Mouse (Mus musculus): ENCODE data around the gene Aipl1. TPM values are rescaled to one million over a fixed set of nuclear protein-coding genes. Genes with fewer than 3 reads are reported as not detected.

The Aipl1 gene
- polyA plus RNA-seq, 1 experiment: 0.19 TPM

- WGBS: 91% methylated on average over 6 of the region's 6 CpGs
- no peaks in the 10 kb centered on the region for H3K4me1 ChIP-seq (ENCODE audit: control insufficient read depth, insufficient read depth, insufficient read length)
- TF ChIP-seq POLR2A (IDR thresholded peaks at IDR 0.05; ENCODE audit: low read depth, low read length) (no peak), CTCF (IDR thresholded peaks at IDR 0.05; ENCODE audit: extremely low read depth, insufficient read depth, insufficient read length, insufficient replicate concordance) (no peak)
- no peak overlapping the region for H3K4me3 ChIP-seq (ENCODE audit: extremely low read depth, insufficient read depth, insufficient read length)
- no peak overlapping the region for H3K27ac ChIP-seq (ENCODE audit: insufficient read depth, low read length)
- DNase-seq (ENCODE audit: low read depth in 1 of 2, low spot score in 2 of 2): no peak
- H3K27me3 ChIP-seq (ENCODE audit: control insufficient read depth, insufficient read depth, low read length): 0 out of 2 replicates have a peak, but pooled peaks cover 1% of the 10 kb centered on the region
- no peaks in the 10 kb centered on the region for H3K36me3 ChIP-seq (ENCODE audit: control insufficient read depth, insufficient read depth, low read length)
These were observed 14.5 kb downstream of the Aipl1 start for GRCm38 (mm10) chr11:72022827-72023226.

- TF ChIP-seq POLR2A (IDR thresholded peaks at IDR 0.05; ENCODE audit: low read depth, low read length) (no peak), CTCF (IDR thresholded peaks at IDR 0.05; ENCODE audit: extremely low read depth, insufficient read depth, insufficient read length, insufficient replicate concordance) (no peak)
- DNase-seq (ENCODE audit: low read depth in 1 of 2, low spot score in 2 of 2): no peak
- 68% methylated on average over 4 of the region's 4 CpGs for WGBS
- H3K36me3 ChIP-seq (ENCODE audit: control insufficient read depth, insufficient read depth, low read length): no peaks in the 10 kb centered on the region
- H3K4me1 ChIP-seq (ENCODE audit: control insufficient read depth, insufficient read depth, insufficient read length): no peaks in the 10 kb centered on the region
- H3K4me3 ChIP-seq (ENCODE audit: extremely low read depth, insufficient read depth, insufficient read length): no peak overlapping the region
- H3K27ac ChIP-seq (ENCODE audit: insufficient read depth, low read length): no peak overlapping the region
- H3K27me3 ChIP-seq (ENCODE audit: control insufficient read depth, insufficient read depth, low read length): no peaks in the 10 kb centered on the region
These were observed 16.3 kb downstream of the Aipl1 start for GRCm38 (mm10) chr11:72021015-72021414.

GRCm38 (mm10) chr11:72017253-72017601 is 20.1 kb downstream of the Aipl1 start:
- TF ChIP-seq POLR2A (IDR thresholded peaks at IDR 0.05; ENCODE audit: low read depth, low read length) (no peak), CTCF (IDR thresholded peaks at IDR 0.05; ENCODE audit: extremely low read depth, insufficient read depth, insufficient read length, insufficient replicate concordance) (no peak)
- no peaks in the 10 kb centered on the region for H3K36me3 ChIP-seq (ENCODE audit: control insufficient read depth, insufficient read depth, low read length)
- no peaks in the 10 kb centered on the region for H3K4me1 ChIP-seq (ENCODE audit: control insufficient read depth, insufficient read depth, insufficient read length)
- no peaks in the 10 kb centered on the region for H3K27me3 ChIP-seq (ENCODE audit: control insufficient read depth, insufficient read depth, low read length)
- no peak overlapping the region for H3K27ac ChIP-seq (ENCODE audit: insufficient read depth, low read length)
- no peak for DNase-seq (ENCODE audit: low read depth in 1 of 2, low spot score in 2 of 2)
- no peak overlapping the region for H3K4me3 ChIP-seq (ENCODE audit: extremely low read depth, insufficient read depth, insufficient read length)
- WGBS: 83% methylated on average over 9 of the region's 9 CpGs

- 81% methylated on average over 13 of the region's 13 CpGs for WGBS
These were observed 20.6 kb downstream of the Aipl1 start for GRCm38 (mm10) chr11:72016518-72017252.

GRCm38 (mm10) chr11:72014674-72015073 is 22.6 kb downstream of the Aipl1 start:
- no peaks in the 10 kb centered on the region; the same call in 1 of the 2 replicates for H3K4me1 ChIP-seq (ENCODE audit: control insufficient read depth, insufficient read depth, insufficient read length)
- DNase-seq (ENCODE audit: low read depth in 1 of 2, low spot score in 2 of 2): no peak
- no peaks in the 10 kb centered on the region for H3K27me3 ChIP-seq (ENCODE audit: control insufficient read depth, insufficient read depth, low read length)
- H3K4me3 ChIP-seq (ENCODE audit: extremely low read depth, insufficient read depth, insufficient read length): no peak overlapping the region
- WGBS: 91% methylated on average over 4 of the region's 4 CpGs
- H3K27ac ChIP-seq (ENCODE audit: insufficient read depth, low read length): no peak overlapping the region
- H3K36me3 ChIP-seq (ENCODE audit: control insufficient read depth, insufficient read depth, low read length): no peaks in the 10 kb centered on the region
- no peak for TF ChIP-seq CTCF (IDR thresholded peaks at IDR 0.05; ENCODE audit: extremely low read depth, insufficient read depth, insufficient read length, insufficient replicate concordance)
- TF ChIP-seq POLR2A (IDR thresholded peaks at IDR 0.05; ENCODE audit: low read depth, low read length): no peak

More at GRCm38 (mm10) chr11:72016518-72017252, 20.6 kb downstream of the Aipl1 start:
- H3K27me3 ChIP-seq (ENCODE audit: control insufficient read depth, insufficient read depth, low read length): no peaks in the 10 kb centered on the region
- TF ChIP-seq CTCF (IDR thresholded peaks at IDR 0.05; ENCODE audit: extremely low read depth, insufficient read depth, insufficient read length, insufficient replicate concordance): no peak
- no peak for TF ChIP-seq POLR2A (IDR thresholded peaks at IDR 0.05; ENCODE audit: low read depth, low read length)
- no peak overlapping the region for H3K4me3 ChIP-seq (ENCODE audit: extremely low read depth, insufficient read depth, insufficient read length)
- no peak overlapping the region for H3K27ac ChIP-seq (ENCODE audit: insufficient read depth, low read length)
- no peaks in the 10 kb centered on the region; the same call in 1 of the 2 replicates for H3K4me1 ChIP-seq (ENCODE audit: control insufficient read depth, insufficient read depth, insufficient read length)
- DNase-seq (ENCODE audit: low read depth in 1 of 2, low spot score in 2 of 2): no peak
- H3K36me3 ChIP-seq (ENCODE audit: control insufficient read depth, insufficient read depth, low read length): no peaks in the 10 kb centered on the region

GRCm38 (mm10) chr11:72011955-72012354 is 25.4 kb downstream of the Aipl1 start:
- H3K36me3 ChIP-seq (ENCODE audit: control insufficient read depth, insufficient read depth, low read length): no peaks in the 10 kb centered on the region
- DNase-seq (ENCODE audit: low read depth in 1 of 2, low spot score in 2 of 2): no peak
- H3K4me1 ChIP-seq (ENCODE audit: control insufficient read depth, insufficient read depth, insufficient read length): no peaks in the 10 kb centered on the region; the same call in 1 of the 2 replicates
- TF ChIP-seq CTCF (IDR thresholded peaks at IDR 0.05; ENCODE audit: extremely low read depth, insufficient read depth, insufficient read length, insufficient replicate concordance) (no peak), POLR2A (IDR thresholded peaks at IDR 0.05; ENCODE audit: low read depth, low read length) (no peak)
- H3K27me3 ChIP-seq (ENCODE audit: control insufficient read depth, insufficient read depth, low read length): no peaks in the 10 kb centered on the region
- H3K27ac ChIP-seq (ENCODE audit: insufficient read depth, low read length): no peak overlapping the region
- 81% methylated on average over 1 of the region's 1 CpGs for WGBS
- no peak overlapping the region for H3K4me3 ChIP-seq (ENCODE audit: extremely low read depth, insufficient read depth, insufficient read length)
